Mouse (Mus musculus): ENCODE results near the gene Tectb. TPM values are rescaled to one million over a fixed set of nuclear protein-coding genes. Genes with fewer than 3 reads are reported as not detected.
A peak's percentile ranks its signal among the peaks of the same experiment; 100 is the strongest.

The Tectb gene
- polyA plus RNA-seq, 1 experiment: not detected

- Histone ChIP-seq H3K9ac (ENCODE audit: low read depth, poor library complexity, severe bottlenecking) (no peak overlapping the region), H3K4me3 (ENCODE audit: low read depth, low read length) (no peak overlapping the region), H3K36me3 (ENCODE audit: control insufficient read depth, insufficient read depth, low read length, poor library complexity, severe bottlenecking) (no peaks in the 10 kb centered on the region), H3K9me3 (replicated peaks; ENCODE audit: control insufficient read depth, insufficient read depth, low read length, poor library complexity, severe bottlenecking) (no peaks in the 10 kb centered on the region), H3K27me3 (ENCODE audit: control insufficient read depth, insufficient read depth, low read length, poor library complexity, severe bottlenecking) (no peaks in the 10 kb centered on the region), H3K27ac (ENCODE audit: insufficient read depth, low read length) (no peak overlapping the region), H3K4me1 (ENCODE audit: control insufficient read depth, insufficient read depth, low read length) (no peaks in the 10 kb centered on the region)
- TF ChIP-seq CTCF (IDR thresholded peaks at IDR 0.05; ENCODE audit: low read depth, low read length): no peak
- TF ChIP-seq POLR2A (IDR thresholded peaks at IDR 0.05; ENCODE audit: insufficient read depth, low read length): no peak
- TF ChIP-seq EP300 (IDR thresholded peaks at IDR 0.05; ENCODE audit: insufficient read depth, low read depth, low read length): no peak
Observed at GRCm38 (mm10) chr19:55206482-55207138, 26.1 kb downstream of the Tectb start.

GRCm38 (mm10) chr19:55207205-55207604, 26.7 kb downstream of the Tectb start:
- Histone ChIP-seq H3K9ac (ENCODE audit: low read depth, poor library complexity, severe bottlenecking) (no peak overlapping the region), H3K4me3 (ENCODE audit: low read depth, low read length) (no peak overlapping the region), H3K36me3 (ENCODE audit: control insufficient read depth, insufficient read depth, low read length, poor library complexity, severe bottlenecking) (no peaks in the 10 kb centered on the region), H3K27me3 (ENCODE audit: control insufficient read depth, insufficient read depth, low read length, poor library complexity, severe bottlenecking) (no peaks in the 10 kb centered on the region), H3K27ac (ENCODE audit: insufficient read depth, low read length) (no peak overlapping the region), H3K4me1 (ENCODE audit: control insufficient read depth, insufficient read depth, low read length) (no peaks in the 10 kb centered on the region), H3K9me3 (replicated peaks; ENCODE audit: control insufficient read depth, insufficient read depth, low read length, poor library complexity, severe bottlenecking) (no peaks in the 10 kb centered on the region)
- TF ChIP-seq CTCF (IDR thresholded peaks at IDR 0.05; ENCODE audit: low read depth, low read length) (no peak), EP300 (IDR thresholded peaks at IDR 0.05; ENCODE audit: insufficient read depth, low read depth, low read length) (no peak), POLR2A (IDR thresholded peaks at IDR 0.05; ENCODE audit: insufficient read depth, low read length) (no peak)

- Histone ChIP-seq H3K27ac (ENCODE audit: insufficient read depth, low read length) (no peak overlapping the region), H3K4me3 (ENCODE audit: low read depth, low read length) (peak overlapping the region; percentile 11), H3K9me3 (replicated peaks; ENCODE audit: control insufficient read depth, insufficient read depth, low read length, poor library complexity, severe bottlenecking) (no peaks in the 10 kb centered on the region), H3K36me3 (ENCODE audit: control insufficient read depth, insufficient read depth, low read length, poor library complexity, severe bottlenecking) (no peaks in the 10 kb centered on the region), H3K9ac (ENCODE audit: low read depth, poor library complexity, severe bottlenecking) (no peak overlapping the region), H3K4me1 (ENCODE audit: control insufficient read depth, insufficient read depth, low read length) (no peaks in the 10 kb centered on the region), H3K27me3 (ENCODE audit: control insufficient read depth, insufficient read depth, low read length, poor library complexity, severe bottlenecking) (no peaks in the 10 kb centered on the region)
- TF ChIP-seq POLR2A (IDR thresholded peaks at IDR 0.05; ENCODE audit: insufficient read depth, low read length) (no peak), CTCF (IDR thresholded peaks at IDR 0.05; ENCODE audit: low read depth, low read length) (no peak), EP300 (IDR thresholded peaks at IDR 0.05; ENCODE audit: insufficient read depth, low read depth, low read length) (no peak)
Observed at GRCm38 (mm10) chr19:55207746-55208538, 27.4 kb downstream of the Tectb start.

- Histone ChIP-seq H3K9me3 (replicated peaks; ENCODE audit: control insufficient read depth, insufficient read depth, low read length, poor library complexity, severe bottlenecking) (no peaks in the 10 kb centered on the region), H3K27me3 (ENCODE audit: control insufficient read depth, insufficient read depth, low read length, poor library complexity, severe bottlenecking) (no peaks in the 10 kb centered on the region), H3K4me1 (ENCODE audit: control insufficient read depth, insufficient read depth, low read length) (no peaks in the 10 kb centered on the region), H3K9ac (ENCODE audit: low read depth, poor library complexity, severe bottlenecking) (no peak overlapping the region), H3K4me3 (ENCODE audit: low read depth, low read length) (no peak overlapping the region), H3K36me3 (ENCODE audit: control insufficient read depth, insufficient read depth, low read length, poor library complexity, severe bottlenecking) (no peaks in the 10 kb centered on the region), H3K27ac (ENCODE audit: insufficient read depth, low read length) (no peak overlapping the region)
- no peak for TF ChIP-seq CTCF (IDR thresholded peaks at IDR 0.05; ENCODE audit: low read depth, low read length)
- no peak for TF ChIP-seq EP300 (IDR thresholded peaks at IDR 0.05; ENCODE audit: insufficient read depth, low read depth, low read length)
- TF ChIP-seq POLR2A (IDR thresholded peaks at IDR 0.05; ENCODE audit: insufficient read depth, low read length): no peak
Observed at GRCm38 (mm10) chr19:55208654-55209053, 28.1 kb downstream of the Tectb start.

GRCm38 (mm10) chr19:55209084-55209483, 28.6 kb downstream of the Tectb start:
- no peak overlapping the region for H3K27ac ChIP-seq (ENCODE audit: insufficient read depth, low read length)
- no peaks in the 10 kb centered on the region for H3K36me3 ChIP-seq (ENCODE audit: control insufficient read depth, insufficient read depth, low read length, poor library complexity, severe bottlenecking)
- H3K27me3 ChIP-seq (ENCODE audit: control insufficient read depth, insufficient read depth, low read length, poor library complexity, severe bottlenecking): no peaks in the 10 kb centered on the region
- H3K9me3 ChIP-seq (replicated peaks; ENCODE audit: control insufficient read depth, insufficient read depth, low read length, poor library complexity, severe bottlenecking): no peaks in the 10 kb centered on the region
- TF ChIP-seq EP300 (IDR thresholded peaks at IDR 0.05; ENCODE audit: insufficient read depth, low read depth, low read length) (no peak), POLR2A (IDR thresholded peaks at IDR 0.05; ENCODE audit: insufficient read depth, low read length) (no peak), CTCF (IDR thresholded peaks at IDR 0.05; ENCODE audit: low read depth, low read length) (no peak)
- H3K4me3 ChIP-seq (ENCODE audit: low read depth, low read length): no peak overlapping the region
- H3K9ac ChIP-seq (ENCODE audit: low read depth, poor library complexity, severe bottlenecking): no peak overlapping the region
- H3K4me1 ChIP-seq (ENCODE audit: control insufficient read depth, insufficient read depth, low read length): no peaks in the 10 kb centered on the region

- TF ChIP-seq CTCF (IDR thresholded peaks at IDR 0.05; ENCODE audit: low read depth, low read length) (no peak), EP300 (IDR thresholded peaks at IDR 0.05; ENCODE audit: insufficient read depth, low read depth, low read length) (no peak), POLR2A (IDR thresholded peaks at IDR 0.05; ENCODE audit: insufficient read depth, low read length) (no peak)
- H3K4me3 ChIP-seq (ENCODE audit: low read depth, low read length): no peak overlapping the region
Observed at GRCm38 (mm10) chr19:55211698-55212097, 31.2 kb downstream of the Tectb start.

More at GRCm38 (mm10) chr19:55211698-55212097, 31.2 kb downstream of the Tectb start:
- H3K4me1 ChIP-seq (ENCODE audit: control insufficient read depth, insufficient read depth, low read length): no peaks in the 10 kb centered on the region
- H3K27me3 ChIP-seq (ENCODE audit: control insufficient read depth, insufficient read depth, low read length, poor library complexity, severe bottlenecking): no peaks in the 10 kb centered on the region
- no peaks in the 10 kb centered on the region for H3K9me3 ChIP-seq (replicated peaks; ENCODE audit: control insufficient read depth, insufficient read depth, low read length, poor library complexity, severe bottlenecking)
- no peak overlapping the region for H3K9ac ChIP-seq (ENCODE audit: low read depth, poor library complexity, severe bottlenecking)
- H3K27ac ChIP-seq (ENCODE audit: insufficient read depth, low read length): no peak overlapping the region
- H3K36me3 ChIP-seq (ENCODE audit: control insufficient read depth, insufficient read depth, low read length, poor library complexity, severe bottlenecking): no peaks in the 10 kb centered on the region

All from ES-Bruce4 (cell line).